Mouse (Mus musculus) midbrain, embryonic 14.5 days (tissue): Measurements from ENCODE around the gene Apol6. TPM values are rescaled to one million over a fixed set of nuclear protein-coding genes. Genes with fewer than 3 reads are reported as not detected.

ENCODE experiments used
- ATAC-seq: fragments of 200-750 bp; cut with Nextera tagmentation; 2 replicates; pipeline ENCODE4 v1.8.0; 2017; ENCODE audit warnings: moderate number of reproducible peaks, moderate library complexity; ENCODE audit not compliant: low FRiP score, low TSS enrichment
- DNase-seq: peaks from one replicate; pipeline ENCODE4 v3.0.0-alpha.2; 2015
- H3K27ac ChIP-seq: fragments of 300-500 bp; sonication (generic); replicated peaks from 2 replicates; pipeline ENCODE4 v1.5.1; 2014; ENCODE audit warnings: mild to moderate bottlenecking, low read depth, low read length, moderate library complexity
- H3K27me3 ChIP-seq: fragments of 300-500 bp; sonication (generic); 2 replicates; pipeline ENCODE4 v1.6.1; 2014; ENCODE audit warnings: low read length, control low read depth, mixed read lengths; ENCODE audit not compliant: control insufficient read depth, insufficient read depth
- H3K36me3 ChIP-seq: fragments of 300-500 bp; sonication (generic); 2 replicates; pipeline ENCODE4 v1.6.1; 2014; ENCODE audit warnings: low read length, control low read depth; ENCODE audit not compliant: control insufficient read depth, insufficient read depth
- H3K4me1 ChIP-seq: fragments of 300-500 bp; sonication (generic); 2 replicates; pipeline ENCODE4 v1.6.1; 2014; ENCODE audit warnings: mild to moderate bottlenecking, antibody characterized with exemption, low read length, control low read depth; ENCODE audit not compliant: control insufficient read depth, insufficient read depth
- H3K4me2 ChIP-seq: fragments of 300-500 bp; sonication (generic); 2 replicates; pipeline ENCODE4 v1.6.1; 2014; ENCODE audit warnings: mild to moderate bottlenecking, low read length, moderate library complexity
- H3K4me3 ChIP-seq: fragments of 300-500 bp; sonication (generic); replicated peaks from 2 replicates; pipeline ENCODE4 v1.5.1; 2014; ENCODE audit warnings: low read depth, low read length
- H3K9ac ChIP-seq: fragments of 300-500 bp; sonication (generic); replicated peaks from 2 replicates; pipeline ENCODE4 v1.6.1; 2014; ENCODE audit warnings: mild to moderate bottlenecking, low read length, moderate library complexity
- H3K9me3 ChIP-seq: fragments of 300-500 bp; sonication (generic); 2 replicates; pipeline ENCODE4 v1.6.1; 2016; ENCODE audit warnings: low read length, control low read depth, mixed read lengths; ENCODE audit not compliant: control insufficient read depth
- WGBS: fragments of 180-500 bp; shearing (Covaris S2); extraction: QIAGEN DNeasy Blood & Tissue Kit; methylation state at CpG from one replicate; pipeline ENCODE4 v1.1.7; 2014; 5-methylcytosine and 5-hydroxymethylcytosine counted together
- polyA plus RNA-seq: library from polyadenylated mRNA; unstranded; fragments of >200 nt; fragmentation: Nextera tagmentation; extraction: Ambion mirVana; gene quantifications from 2 replicates; pipeline ENCODE4 v1.2.1, GENCODE M21; 2014

Gene Apol6
- polyA plus RNA-seq, 1 experiment from 2014 or later = not detected

- peaks cover 7% of the 10 kb centered on the region; the same call in 1 of the 2 replicates for H3K4me1 ChIP-seq
- H3K27ac ChIP-seq = no peak overlapping the region
- no peak overlapping the region for H3K4me3 ChIP-seq
- H3K9ac ChIP-seq = no peak overlapping the region
- H3K36me3 ChIP-seq = no peaks in the 10 kb centered on the region
- no peak overlapping the region for H3K4me2 ChIP-seq
- no peaks in the 10 kb centered on the region for H3K9me3 ChIP-seq
- ATAC-seq (no peak), DNase-seq (peak; percentile 48)
- no peaks in the 10 kb centered on the region for H3K27me3 ChIP-seq
- WGBS = 42% methylated on average over 5 of the region's 5 CpGs
These were observed 18.5 kb upstream of the Apol6 start for GRCm38 (mm10) chr15:77025884-77026583.

GRCm38 (mm10) chr15:77027117-77027516, 17.4 kb upstream of the Apol6 start:
- ATAC-seq = no peak
- no peak overlapping the region for H3K9ac ChIP-seq
- no peaks in the 10 kb centered on the region for H3K9me3 ChIP-seq
- H3K27ac ChIP-seq = no peak overlapping the region
- no peak for DNase-seq
- peaks cover 7% of the 10 kb centered on the region; the same call in 1 of the 2 replicates for H3K4me1 ChIP-seq
- H3K27me3 ChIP-seq = no peaks in the 10 kb centered on the region
- H3K4me2 ChIP-seq = no peak overlapping the region
- H3K36me3 ChIP-seq = no peaks in the 10 kb centered on the region
- 98% methylated on average over 3 of the region's 3 CpGs for WGBS
- no peak overlapping the region for H3K4me3 ChIP-seq

- Histone ChIP-seq H3K9me3 (no peaks in the 10 kb centered on the region), H3K4me1 (peaks cover 7% of the 10 kb centered on the region; the same call in 1 of the 2 replicates), H3K4me3 (no peak overlapping the region), H3K27ac (no peak overlapping the region), H3K27me3 (no peaks in the 10 kb centered on the region), H3K9ac (no peak overlapping the region), H3K36me3 (no peaks in the 10 kb centered on the region), H3K4me2 (no peak overlapping the region)
- ATAC-seq (no peak), DNase-seq (no peak)
- WGBS = 73% methylated on average over 6 of the region's 6 CpGs
These were observed 16.9 kb upstream of the Apol6 start for GRCm38 (mm10) chr15:77027675-77028074.

- Histone ChIP-seq H3K4me2 (no peak overlapping the region), H3K4me3 (no peak overlapping the region), H3K9me3 (no peaks in the 10 kb centered on the region), H3K36me3 (no peaks in the 10 kb centered on the region), H3K4me1 (peaks cover 7% of the 10 kb centered on the region; the same call in 1 of the 2 replicates), H3K27me3 (no peaks in the 10 kb centered on the region), H3K27ac (0 out of 2 replicates have a peak overlapping the region, but pooled peaks have one; percentile 1), H3K9ac (no peak overlapping the region)
- DNase-seq (peak; percentile 89), ATAC-seq (no peak)
- WGBS = 33% methylated on average over 7 of the region's 7 CpGs
These were observed 15.1 kb upstream of the Apol6 start for GRCm38 (mm10) chr15:77029331-77029991.

GRCm38 (mm10) chr15:77031271-77031670, 13.3 kb upstream of the Apol6 start:
- Histone ChIP-seq H3K27me3 (no peaks in the 10 kb centered on the region), H3K4me2 (no peak overlapping the region), H3K4me1 (peaks cover under 1% of the 10 kb centered on the region; the same call in 1 of the 2 replicates), H3K9ac (no peak overlapping the region), H3K9me3 (no peaks in the 10 kb centered on the region), H3K36me3 (no peaks in the 10 kb centered on the region), H3K27ac (no peak overlapping the region), H3K4me3 (no peak overlapping the region)
- DNase-seq (no peak), ATAC-seq (no peak)
- whole genome bisulfite sequencing = 58% methylated on average over 3 of the region's 3 CpGs

- Histone ChIP-seq H3K27me3 (no peaks in the 10 kb centered on the region), H3K36me3 (no peaks in the 10 kb centered on the region), H3K9ac (no peak overlapping the region), H3K27ac (no peak overlapping the region), H3K4me1 (peaks cover 10% of the 10 kb centered on the region), H3K9me3 (no peaks in the 10 kb centered on the region), H3K4me3 (no peak overlapping the region), H3K4me2 (no peak overlapping the region)
- ATAC-seq = no peak
- WGBS = 70% methylated on average over 6 of the region's 6 CpGs
- no peak for DNase-seq
These were observed 10.0 kb upstream of the Apol6 start for GRCm38 (mm10) chr15:77034526-77034925.

GRCm38 (mm10) chr15:77035643-77036042, 8.9 kb upstream of the Apol6 start:
- no peak for DNase-seq
- no peaks in the 10 kb centered on the region for H3K36me3 ChIP-seq
- ATAC-seq = no peak
- H3K4me1 ChIP-seq = peaks cover 10% of the 10 kb centered on the region
- H3K27me3 ChIP-seq = no peaks in the 10 kb centered on the region
- H3K4me2 ChIP-seq = no peak overlapping the region
- no peak overlapping the region for H3K9ac ChIP-seq
- 92% methylated on average over 3 of the region's 3 CpGs for WGBS
- no peaks in the 10 kb centered on the region for H3K9me3 ChIP-seq
- no peak overlapping the region for H3K27ac ChIP-seq
- no peak overlapping the region for H3K4me3 ChIP-seq

- peaks cover 10% of the 10 kb centered on the region for H3K4me1 ChIP-seq
- 80% methylated on average over 11 of the region's 11 CpGs for WGBS
- no peaks in the 10 kb centered on the region for H3K36me3 ChIP-seq
- DNase-seq = no peak
- H3K4me3 ChIP-seq = no peak overlapping the region
- ATAC-seq = no peak
- no peaks in the 10 kb centered on the region for H3K27me3 ChIP-seq
- 0 out of 2 replicates have a peak overlapping the region, but pooled peaks have one; percentile 43 for H3K27ac ChIP-seq
- H3K9me3 ChIP-seq = no peaks in the 10 kb centered on the region
- no peak overlapping the region for H3K9ac ChIP-seq
- no peak overlapping the region for H3K4me2 ChIP-seq
These were observed 8.1 kb upstream of the Apol6 start for GRCm38 (mm10) chr15:77036320-77036988.
